ENCODE assay signal across 9 mouse cellular contexts in genomic region chr6:98948153-98949141, GRCm38 (mm10).
DNase-seq lines count a peak whose midpoint lies in the region; ATAC-seq and TF ChIP-seq lines count a peak whose summit lies in the region.
"Had no signal": no experiment of that assay in that cellular context is flagged by ENCODE, and none has a peak within 500 bp of the region (broad histone marks: within the 10 kb centered on the region; RNA-seq: fewer than 3 reads in every experiment).

No protein-coding gene starts in this region.

- H3K4me1 ChIP-seq in lung, embryonic 14.5 days (ENCODE audit: insufficient read depth), result peaks cover 44% of the 10 kb centered on the region
- peaks cover 17% of the 10 kb centered on the region for H3K4me1 ChIP-seq in forebrain, embryonic 11.5 days (replicated peaks; ENCODE audit: control insufficient read depth, insufficient read depth, low read length)
- peaks cover 3% of the 10 kb centered on the region; the same call in 1 of the 2 replicates for H3K4me1 ChIP-seq in midbrain, postnatal 0 days (ENCODE audit: insufficient read depth, low read length)

- peak overlapping the region; percentile 79 for H3K27ac ChIP-seq in gastrocnemius, adult 2 months
- H3K27ac ChIP-seq in lung, embryonic 14.5 days (ENCODE audit: low read depth), result peak overlapping the region; percentile 94
- H3K27ac ChIP-seq in forebrain, embryonic 11.5 days (ENCODE audit: low read depth, low read length), result no peak overlapping the region; the same call in 1 of the 2 replicates
- peak overlapping the region; percentile 32; the same call in 1 of the 2 replicates for H3K27ac ChIP-seq in midbrain, postnatal 0 days (ENCODE audit: low read depth, low read length)

- TF ChIP-seq CTCF in gastrocnemius, adult 2 months (IDR thresholded peaks at IDR 0.05), result no peak
- no peak for TF ChIP-seq CTCF in lung, embryonic 14.5 days (IDR thresholded peaks at IDR 0.05; ENCODE audit: low read depth)
- TF ChIP-seq CTCF in midbrain, postnatal 0 days (IDR thresholded peaks at IDR 0.05), result no peak

- no peak for ATAC-seq in lung, embryonic 14.5 days (ENCODE audit: insufficient read depth)
- ATAC-seq in forebrain, embryonic 11.5 days (replicated peaks; ENCODE audit: low FRiP score), result peak; percentile 22; the same call in 1 of the 2 replicates
- ATAC-seq in midbrain, postnatal 0 days (ENCODE audit: low FRiP score), result no peak

- 86% methylated on average over 21 of the region's 21 CpGs for WGBS in lung, embryonic 14.5 days
- 49% methylated on average over 21 of the region's 21 CpGs for WGBS in forebrain, embryonic 11.5 days
- 79% methylated on average over 21 of the region's 21 CpGs for WGBS in midbrain, postnatal 0 days

- no peaks in the 10 kb centered on the region for H3K27me3 ChIP-seq in lung, embryonic 14.5 days (ENCODE audit: insufficient read depth, low read length)
- peaks cover 9% of the 10 kb centered on the region; the same call in 1 of the 2 replicates for H3K27me3 ChIP-seq in forebrain, embryonic 11.5 days (ENCODE audit: control insufficient read depth, insufficient read depth, low read length)
- H3K27me3 ChIP-seq in midbrain, postnatal 0 days (ENCODE audit: insufficient read depth, low read length), result no peaks in the 10 kb centered on the region

- no peak for DNase-seq in gastrocnemius, adult 2 months
- no peak for DNase-seq in gastrocnemius, adult 8-10 months (ENCODE audit: low spot score in 2 of 2)
- DNase-seq in lung, embryonic 14.5 days, result no peak
- DNase-seq in lung, adult 18-20 months, result no peak
- peak; percentile 59 for DNase-seq in forebrain, embryonic 11.5 days (ENCODE audit: low spot score)
- DNase-seq in midbrain, postnatal 0 days (ENCODE audit: low spot score), result no peak
- no peak for DNase-seq in spleen, postnatal 10 days (ENCODE audit: low spot score in 2 of 2)
- DNase-seq in layer of hippocampus, adult 18-20 months (ENCODE audit: low spot score in 2 of 2), result no peak
- DNase-seq: right cerebral cortex, adult 18-20 months had no signal

- H3K9ac ChIP-seq in lung, embryonic 14.5 days, result no peak overlapping the region
- H3K9ac ChIP-seq in forebrain, embryonic 11.5 days (ENCODE audit: low read length), result no peak overlapping the region
- no peak overlapping the region for H3K9ac ChIP-seq in midbrain, postnatal 0 days (replicated peaks; ENCODE audit: low read length, poor library complexity, severe bottlenecking)

- no peak overlapping the region for H3K4me2 ChIP-seq in lung, embryonic 14.5 days
- no peak overlapping the region for H3K4me2 ChIP-seq in forebrain, embryonic 11.5 days (ENCODE audit: low read depth, low read length, severe bottlenecking)
- H3K4me2 ChIP-seq in midbrain, postnatal 0 days (ENCODE audit: low read depth, low read length, poor library complexity, severe bottlenecking), result no peak overlapping the region

- intact Hi-C loops in gastrocnemius, adult 2 months (cut with DNase I), result loop anchor here (5.0 kb wide), 1 partner anchor 574 kb away; the partner anchor contains the start of gene Foxp1

- peaks cover 26% of the 10 kb centered on the region; the same call in 1 of the 2 replicates for H3K36me3 ChIP-seq in lung, embryonic 14.5 days (ENCODE audit: insufficient read depth)
- H3K36me3 ChIP-seq in forebrain, embryonic 11.5 days (ENCODE audit: control insufficient read depth, insufficient read depth, low read length), result no peaks in the 10 kb centered on the region
- no peaks in the 10 kb centered on the region for H3K36me3 ChIP-seq in midbrain, postnatal 0 days (ENCODE audit: insufficient read depth, low read length)

- no peaks in the 10 kb centered on the region for H3K9me3 ChIP-seq in lung, embryonic 14.5 days (ENCODE audit: low read depth, low read length)
- no peaks in the 10 kb centered on the region for H3K9me3 ChIP-seq in forebrain, embryonic 11.5 days (ENCODE audit: control insufficient read depth, low read length)
- no peaks in the 10 kb centered on the region for H3K9me3 ChIP-seq in midbrain, postnatal 0 days (ENCODE audit: low read length)

- peak overlapping the region; percentile 49 for H3K4me3 ChIP-seq in gastrocnemius, adult 2 months
- no peak overlapping the region for H3K4me3 ChIP-seq in lung, embryonic 14.5 days (ENCODE audit: low read depth, low read length)
- no peak overlapping the region for H3K4me3 ChIP-seq in forebrain, embryonic 11.5 days (ENCODE audit: low read depth, low read length)
- no peak overlapping the region for H3K4me3 ChIP-seq in midbrain, postnatal 0 days (ENCODE audit: low read depth, low read length)
